Mouse (Mus musculus) ES-E14 (cell line): ENCODE data around the gene Hmcn1.

ENCODE experiments used
- CHD2 ChIP-seq: IDR thresholded peaks from 2 replicates; pipeline ENCODE4 v1.6.1; 2014; ENCODE audit warnings: mild to moderate bottlenecking, low read depth, low read length, inconsistent platforms
- HCFC1 ChIP-seq: IDR thresholded peaks from 2 replicates; pipeline ENCODE4 v1.6.1; 2012; ENCODE audit warnings: low read length, inconsistent platforms, borderline replicate concordance; ENCODE audit not compliant: insufficient read depth
- MAFK ChIP-seq: IDR thresholded peaks from 2 replicates; pipeline ENCODE4 v1.6.1; 2014; ENCODE audit warnings: mild to moderate bottlenecking, low read depth, low read length, inconsistent platforms; ENCODE audit not compliant: insufficient read depth
- ZC3H11A ChIP-seq: IDR thresholded peaks from 2 replicates; pipeline ENCODE4 v1.6.1; 2012; ENCODE audit warnings: low read depth, mild to moderate bottlenecking, inconsistent platforms, low read length, borderline replicate concordance
- ZNF384 ChIP-seq: IDR thresholded peaks from 2 replicates; pipeline ENCODE4 v1.6.1; 2012; ENCODE audit warnings: low read depth, low read length, inconsistent platforms

GRCm38 (mm10) chr1:151040290-151040689, 47.1 kb upstream of the Hmcn1 start:
- TF ChIP-seq ZC3H11A (no peak), MAFK (no peak), CHD2 (no peak), HCFC1 (no peak), ZNF384 (no peak)
